Mouse (Mus musculus): ENCODE data around the gene Olfr430.
A peak's percentile ranks its signal among the peaks of the same experiment; 100 is the strongest.
"Not testable (repeated sequence)": the region's sequence is repeated elsewhere in the genome, so short reads cannot be mapped to it uniquely, and the experiment has no call there.

Gene Olfr430

GRCm38 (mm10) chr1:174066305-174066704, at the start of gene Olfr430:
TSS of gene Olfr430 (plus strand) at chr1:174066605.
- no peak for DNase-seq

- no peak for DNase-seq
These were observed 34.7 kb upstream of the Olfr430 start, which contains the start of gene Ifi205 for GRCm38 (mm10) chr1:174031698-174032097. TSS of gene Ifi205 (minus strand) at chr1:174031810.

DNA sequence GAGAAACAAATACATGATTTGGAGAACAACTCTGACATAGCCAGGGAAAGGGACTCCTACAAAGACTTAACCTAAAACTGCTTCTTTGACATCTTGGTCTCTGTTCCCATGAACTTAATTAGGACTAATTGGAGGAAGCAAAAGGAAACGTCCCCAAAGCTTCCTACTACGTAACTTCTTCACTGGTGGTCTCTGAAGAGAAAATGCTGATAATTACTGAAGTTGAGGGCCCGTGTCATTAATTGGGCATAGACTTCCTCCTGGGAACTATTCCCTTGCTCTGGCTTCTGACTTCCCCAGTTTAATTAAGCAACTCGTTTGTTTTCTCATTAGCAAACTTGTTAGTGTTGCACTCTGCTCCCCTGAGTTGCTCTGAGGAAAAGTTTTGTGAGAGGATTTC, 30.6 kb upstream of the Olfr430 start:
- DNase-seq = no peak

- no peak for DNase-seq
These were observed 27.9 kb upstream of the Olfr430 start for GRCm38 (mm10) chr1:174038480-174038879.

GRCm38 (mm10) chr1:174040523-174041177, 25.8 kb upstream of the Olfr430 start, which contains the start of gene Olfr433:
TSS of gene Olfr433 (plus strand) at chr1:174040705.
- peak; percentile 22 for DNase-seq

GRCm38 (mm10) chr1:174042091-174042884, 24.1 kb upstream of the Olfr430 start:
- DNase-seq = not testable (repeated sequence)

GRCm38 (mm10) chr1:174044431-174044830, 22.0 kb upstream of the Olfr430 start:
- no peak for DNase-seq

- DNase-seq = not testable (repeated sequence)
These were observed 18.2 kb upstream of the Olfr430 start for GRCm38 (mm10) chr1:174048227-174048626.

DNA sequence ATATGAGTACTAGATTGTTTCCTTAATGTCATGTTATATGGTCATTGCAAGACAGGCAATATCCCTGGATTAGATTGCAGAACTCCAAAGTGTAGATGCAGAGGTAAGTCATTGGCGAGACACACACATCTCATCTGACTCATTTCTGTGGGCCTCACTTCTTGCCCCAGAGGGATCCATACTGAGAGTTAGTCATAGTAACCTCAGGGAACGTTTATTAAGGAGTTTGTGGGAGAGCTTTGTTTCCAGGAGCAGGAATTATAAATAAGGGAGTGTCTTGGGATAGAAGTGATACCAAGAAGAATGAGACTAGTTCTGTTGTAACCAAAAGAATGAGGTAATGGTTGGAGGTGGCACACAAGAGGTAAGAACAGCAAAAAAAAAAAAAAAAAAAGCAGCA, 17.5 kb upstream of the Olfr430 start, which contains the start of gene Olfr432:
Olfr432 (plus strand) TSS at position 313 of the 400 bp plus-strand sequence.
- DNase-seq = no peak

GRCm38 (mm10) chr1:174049357-174049756, 17.0 kb upstream of the Olfr430 start:
- DNase-seq = not testable (repeated sequence)

GRCm38 (mm10) chr1:174050532-174050931, 15.9 kb upstream of the Olfr430 start:
- no peak for DNase-seq

DNA sequence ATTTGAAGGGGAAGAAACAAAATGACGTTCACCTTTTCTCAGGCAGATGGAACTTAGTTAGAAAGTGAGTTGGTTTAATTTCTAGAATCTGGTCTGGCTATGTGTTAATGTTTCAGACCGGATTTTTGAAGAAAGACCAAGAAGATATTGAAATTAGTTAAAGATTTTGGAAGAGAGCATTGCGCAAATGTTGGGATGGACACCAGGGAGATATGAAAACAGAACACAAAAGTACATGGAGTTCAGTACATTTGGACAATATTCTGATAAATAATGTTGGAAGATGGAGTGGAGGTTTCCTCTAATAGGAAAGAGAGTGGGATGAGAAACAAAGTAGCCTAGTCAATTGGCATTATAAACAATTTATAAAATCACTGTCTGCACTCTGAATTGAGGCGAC, 14.9 kb upstream of the Olfr430 start:
- DNase-seq = no peak

- no peak for DNase-seq
These were observed 14.4 kb upstream of the Olfr430 start for GRCm38 (mm10) chr1:174051931-174052536.

DNA sequence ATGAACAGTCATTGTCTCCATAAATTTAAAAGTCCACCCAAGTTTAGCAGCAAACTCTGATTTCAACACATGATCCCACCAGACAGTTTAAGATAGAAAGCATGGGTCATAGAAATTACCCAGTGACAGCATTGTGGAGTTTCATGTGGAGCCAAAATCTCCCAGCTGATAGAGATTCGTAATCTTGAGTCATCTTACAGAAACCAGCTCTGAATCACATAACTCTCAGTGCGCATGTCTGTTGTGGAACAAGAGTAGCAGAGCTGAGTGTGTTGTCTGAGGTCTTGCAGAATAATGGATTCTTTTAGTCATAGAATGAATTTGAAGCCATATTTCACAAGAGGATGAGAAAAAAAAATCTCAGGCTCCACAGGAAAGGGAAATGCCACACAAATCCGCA, 13.4 kb upstream of the Olfr430 start:
- no peak for DNase-seq

GRCm38 (mm10) chr1:174055248-174055647, 11.2 kb upstream of the Olfr430 start:
- DNase-seq = no peak

GRCm38 (mm10) chr1:174084031-174084430, 17.6 kb downstream of the Olfr430 start, which contains the start of gene Olfr429:
TSS of gene Olfr429 (plus strand) at chr1:174084331.
- DNase-seq = no peak

- DNase-seq = no peak
These were observed 30.2 kb downstream of the Olfr430 start, which contains the start of gene Olfr427 for GRCm38 (mm10) chr1:174096591-174096990. TSS of gene Olfr427 (plus strand) at chr1:174096891.

- DNase-seq = no peak
These were observed 37.3 kb downstream of the Olfr430 start for GRCm38 (mm10) chr1:174103735-174104134.

DNA sequence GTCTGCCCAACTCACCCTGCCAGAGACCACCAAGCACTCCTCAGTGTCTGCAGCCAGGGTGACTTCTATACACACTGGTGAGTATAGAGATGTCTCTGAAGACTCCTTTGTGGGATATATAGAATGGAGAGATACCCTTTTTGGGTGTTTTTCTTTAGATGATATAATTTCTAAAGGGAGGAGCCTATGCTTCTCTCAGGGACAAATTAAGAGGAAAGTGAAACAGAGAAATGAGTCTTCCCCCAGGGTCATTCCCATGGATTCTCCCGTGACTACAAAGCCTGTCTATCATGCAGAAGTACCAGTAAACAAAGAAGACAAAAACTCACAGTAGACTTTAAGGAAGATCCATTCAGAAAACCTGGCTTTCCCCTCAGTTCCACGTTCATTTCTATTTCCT, 54.7 kb downstream of the Olfr430 start, which contains the start of gene Olfr231:
Olfr231 (minus strand) TSS at position 101 of the 400 bp plus-strand sequence.
- no peak for DNase-seq

All from thymus, postnatal 14 days (tissue).